ENCODE assay signal across 14 mouse cellular contexts in the genomic region with DNA sequence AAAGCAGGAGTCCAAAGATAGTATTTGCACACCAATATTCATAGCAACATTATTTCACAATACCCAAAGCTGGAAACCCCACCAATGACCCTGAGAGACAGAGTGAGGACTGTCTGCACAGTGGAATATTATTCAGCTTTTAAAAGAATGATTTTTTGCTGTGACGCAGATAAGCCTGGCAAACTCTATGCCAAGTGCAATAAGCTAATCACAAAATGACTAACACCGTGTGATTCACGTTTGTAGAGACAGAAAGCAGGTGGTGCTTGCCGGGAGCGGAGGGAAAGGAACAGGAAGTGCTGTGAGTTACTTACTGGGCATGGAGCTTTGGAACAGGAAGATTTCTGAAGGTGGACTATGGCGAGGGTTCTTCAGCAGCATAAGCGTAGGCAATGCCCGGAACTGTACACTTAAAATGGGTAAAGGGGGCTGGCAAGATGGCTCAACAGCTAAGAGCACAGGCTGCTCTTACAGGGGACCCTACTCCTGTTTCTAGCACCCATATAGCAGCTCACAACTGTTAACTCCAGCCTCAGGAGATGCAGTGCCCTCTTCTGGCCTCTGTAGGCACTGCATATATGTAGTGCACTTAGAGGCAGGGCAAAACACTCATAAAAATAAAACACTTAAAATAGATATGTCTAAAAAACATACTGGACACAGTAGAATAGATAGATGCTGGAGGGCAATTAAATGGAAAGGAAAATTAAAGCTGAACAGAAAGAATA. TPM values are rescaled to one million over a fixed set of nuclear protein-coding genes. Genes with fewer than 3 reads are reported as not detected.
DNase-seq lines count a peak whose midpoint lies in the region; TF ChIP-seq lines count a peak whose summit lies in the region.
"Had no signal": no experiment of that assay in that cellular context is flagged by ENCODE, and none has a peak within 500 bp of the region (broad histone marks: within the 10 kb centered on the region; RNA-seq: fewer than 3 reads in every experiment).

No protein-coding gene starts in this region.

- TF ChIP-seq RAD21 in MEL (IDR thresholded peaks at IDR 0.05; ENCODE audit: low read depth, low read length): peak; percentile 70

- WGBS in lung, adult 2 months: 91% methylated on average over 8 of the region's 8 CpGs

- no peaks in the 10 kb centered on the region for H3K9me3 ChIP-seq in MEL (replicated peaks; ENCODE audit: insufficient read depth, low read length)
- H3K9me3 ChIP-seq: heart, embryonic 15.5 days had no signal

- peaks cover 3% of the 10 kb centered on the region; the same call in 1 of the 2 replicates for H3K4me1 ChIP-seq in lung, adult 2 months (ENCODE audit: control insufficient read depth, insufficient read depth, low read length)
- peaks cover 0 to 9% of the 10 kb centered on the region in 2 experiments; a peak in 2 of 4 replicates for H3K4me1 ChIP-seq in MEL (ENCODE audit: control insufficient read depth in 1 of 2, insufficient read depth in 2 of 2, low read length in 2 of 2)

- no peak for TF ChIP-seq POLR2A in lung, adult 2 months (IDR thresholded peaks at IDR 0.05; ENCODE audit: borderline replicate concordance, extremely low read depth, low read depth, low read length)
- TF ChIP-seq POLR2A in MEL (IDR thresholded peaks at IDR 0.05; ENCODE audit: control insufficient read depth in 1 of 2, insufficient read depth in 1 of 2, low read depth in 1 of 2, low read length in 2 of 2, poor library complexity in 1 of 2): no peak

- peaks cover 8% of the 10 kb centered on the region for H3K79me2 ChIP-seq in MEL (ENCODE audit: control insufficient read depth, insufficient read depth, low read length, poor library complexity)

- TF ChIP-seq EP300 in MEL (IDR thresholded peaks at IDR 0.05; ENCODE audit: low read depth in 1 of 2, low read length in 2 of 2): no peak

- peak; percentile 25; the same call in 1 of the 2 replicates for TF ChIP-seq CTCF in lung, adult 2 months (IDR thresholded peaks at IDR 0.05; ENCODE audit: insufficient read depth, low read length)
- TF ChIP-seq CTCF in MEL (IDR thresholded peaks at IDR 0.05 in 2 of 3, conservative IDR thresholded peaks at IDR 0.05 in 1 of 3; ENCODE audit: control insufficient read depth in 1 of 3, insufficient read depth in 1 of 3, low read depth in 2 of 3, low read length in 3 of 3, poor library complexity in 1 of 3, severe bottlenecking in 1 of 3): peak; percentile 60 to 67 (median 62)

- peak; percentile 45 for DNase-seq in adrenal gland, postnatal 14 days
- no peak for DNase-seq in adrenal gland, postnatal 4 days (ENCODE audit: low spot score in 2 of 2)
- DNase-seq in lung, adult 2 months: no peak
- no peak for DNase-seq in lung, postnatal 4 days
- peak; percentile 58 for DNase-seq in MEL (ENCODE audit: low read depth, low spot score)
- DNase-seq in naive thymus-derived CD4-positive, alpha-beta T cell, adult 2 months (ENCODE audit: low read depth): peak; percentile 63
- no peak for DNase-seq in layer of hippocampus, postnatal 36 days
- no peak for DNase-seq in neural tube, embryonic 10.5 days (ENCODE audit: extremely low spot score, low spot score)
- DNase-seq: cerebellum, adult 18-20 months; embryo, embryonic 11 days; gastrocnemius, postnatal 25 days had no signal

- H3K9ac ChIP-seq in MEL (ENCODE audit: control insufficient read depth, low read depth, low read length, poor library complexity, severe bottlenecking): no peak overlapping the region
- H3K9ac ChIP-seq: heart, embryonic 15.5 days; limb, embryonic 12.5 days had no signal

- H3K27me3 ChIP-seq in MEL (ENCODE audit: control insufficient read depth in 1 of 2, insufficient read depth in 2 of 2, low read length in 2 of 2): no peaks in the 10 kb centered on the region
- H3K27me3 ChIP-seq: heart, embryonic 15.5 days; limb, embryonic 12.5 days had no signal

- peaks cover 0 to 4% of the 10 kb centered on the region in 2 experiments; a peak in 2 of 4 replicates for H3K36me3 ChIP-seq in MEL (ENCODE audit: control insufficient read depth in 1 of 2, insufficient read depth in 2 of 2, low read length in 2 of 2)
- H3K36me3 ChIP-seq: heart, embryonic 15.5 days; limb, embryonic 12.5 days had no signal

- H3K4me3 ChIP-seq in lung, adult 2 months (replicated peaks; ENCODE audit: extremely low read depth, low read depth, low read length): no peak overlapping the region
- H3K4me3 ChIP-seq in MEL (ENCODE audit: control insufficient read depth in 1 of 2, insufficient read depth in 1 of 2, low read depth in 2 of 2, low read length in 2 of 2): no peak overlapping the region
- H3K4me3 ChIP-seq: heart, embryonic 15.5 days; limb, embryonic 12.5 days; myocyte had no signal

- H3K27ac ChIP-seq in MEL (ENCODE audit: control insufficient read depth, low read depth, low read length): no peak overlapping the region
- H3K27ac ChIP-seq: heart, embryonic 15.5 days; limb, embryonic 12.5 days had no signal

TF ChIP-seq in MEL, 35 proteins besides CTCF, POLR2A, EP300 and RAD21:
- TF ChIP-seq GABPA (IDR thresholded peaks at IDR 0.05; ENCODE audit: low read depth, low read length) (no peak), ETS1 (IDR thresholded peaks at IDR 0.05; ENCODE audit: low read depth, low read length) (no peak), MAX (IDR thresholded peaks at IDR 0.05; ENCODE audit: low read length) (no peak), ZKSCAN1 (IDR thresholded peaks at IDR 0.05; ENCODE audit: low read depth, low read length) (no peak), ZMIZ1 (IDR thresholded peaks at IDR 0.05; ENCODE audit: low read depth, low read length) (no peak), SIN3A (IDR thresholded peaks at IDR 0.05; ENCODE audit: low read length) (no peak), TBP (IDR thresholded peaks at IDR 0.05; ENCODE audit: low read depth, low read length) (no peak), ZC3H11A (IDR thresholded peaks at IDR 0.05; ENCODE audit: low read depth, low read length) (peak; percentile 80), JUND (IDR thresholded peaks at IDR 0.05; ENCODE audit: low read depth, low read length) (no peak), SMC3 (IDR thresholded peaks at IDR 0.05; ENCODE audit: low read depth, low read length) (peak; percentile 78), BHLHE40 (IDR thresholded peaks at IDR 0.05; ENCODE audit: borderline replicate concordance, low read depth, low read length) (no peak), MYB (IDR thresholded peaks at IDR 0.05; ENCODE audit: low read depth, low read length) (no peak), E2F4 (IDR thresholded peaks at IDR 0.05; ENCODE audit: borderline replicate concordance, low read depth, low read length) (no peak)

RNA-seq across cellular contexts. Expression of a gene that starts 3.7 kb away (rescaled TPM):
- 26.5 and 32.9 TPM in 2 replicates for total RNA-seq in adrenal gland, postnatal 14 days (2021)
- total RNA-seq in adrenal gland, postnatal 4 days (2021): 10 to 100 TPM; 39.6 to 43.5 TPM
- polyA plus RNA-seq in lung, adult 2 months (2012; rRNA removed): 34.6 and 41.0 TPM in 2 replicates
- 7.1 and 7.5 TPM in 2 replicates for total RNA-seq in MEL (2012; rRNA removed)
- 10 to 100 TPM in 1 of 2 experiments, not detected in 1; 10.2 TPM for polyA plus RNA-seq in MEL (2012; ENCODE audit: insufficient read depth in 1 of 2, insufficient read length in 2 of 2, low read depth in 1 of 2, low replicate concordance in 2 of 2, missing spikeins in 1 of 2)
- total RNA-seq in layer of hippocampus, postnatal 36 days (2021): 10 to 100 TPM; 40.1 to 45.2 TPM

Comparison
In these comparisons a context has a peak if more than half of its experiments do, and no peak if none do; other contexts are left out.
1. DNase-seq: peak in adrenal gland, postnatal 14 days (single experiment), MEL (single experiment) and naive thymus-derived CD4-positive, alpha-beta T cell, adult 2 months (single experiment); none in adrenal gland, postnatal 4 days (0 of 2), lung, adult 2 months (single experiment), lung, postnatal 4 days (0 of 2), layer of hippocampus, postnatal 36 days (0 of 2) and neural tube, embryonic 10.5 days (single experiment).